Mouse (Mus musculus) small intestine, adult 2 months (tissue): ENCODE results near the gene Pon3. TPM values are rescaled to one million over a fixed set of nuclear protein-coding genes. Genes with fewer than 3 reads are reported as not detected.

ENCODE experiments used
- H3K27ac ChIP-seq: fragments of 200-500 bp; 2 replicates; pipeline ENCODE4 v1.5.1; 2012; ENCODE audit warnings: low read depth, low read length, control low read depth, inconsistent platforms; ENCODE audit not compliant: insufficient read depth
- H3K27me3 ChIP-seq: fragments of 200-500 bp; 2 replicates; pipeline ENCODE4 v1.6.1; 2012; ENCODE audit warnings: mild to moderate bottlenecking, moderate library complexity, low read length, inconsistent platforms; ENCODE audit not compliant: control insufficient read depth, insufficient read depth
- H3K36me3 ChIP-seq: fragments of 200-500 bp; 2 replicates; pipeline ENCODE4 v1.6.1; 2012; ENCODE audit warnings: mild to moderate bottlenecking, low read length, control low read depth, inconsistent platforms; ENCODE audit not compliant: control insufficient read depth, insufficient read depth
- H3K4me1 ChIP-seq: fragments of 200-500 bp; 2 replicates; pipeline ENCODE4 v1.6.1; 2012; ENCODE audit warnings: low read length, inconsistent platforms, mixed read lengths; ENCODE audit not compliant: control insufficient read depth, insufficient read depth, insufficient read length
- H3K4me3 ChIP-seq: fragments of 200-500 bp; 2 replicates; pipeline ENCODE4 v1.5.1; 2012; ENCODE audit warnings: low read depth, mild to moderate bottlenecking, control low read depth, inconsistent platforms, low read length, moderate library complexity
- CTCF ChIP-seq: fragments of 200-500 bp; IDR thresholded peaks from 2 replicates; pipeline ENCODE4 v1.5.1; 2012; ENCODE audit warnings: low read depth, mild to moderate bottlenecking, control low read depth, inconsistent platforms, low read length, moderate library complexity, mixed read lengths; ENCODE audit not compliant: insufficient replicate concordance, insufficient read length; ENCODE audit errors: extremely low read depth
- POLR2A ChIP-seq: fragments of 200-500 bp; IDR thresholded peaks from 2 replicates; pipeline ENCODE4 v1.6.1; 2012; ENCODE audit warnings: low read depth, mild to moderate bottlenecking, control low read depth, inconsistent platforms, low read length, moderate library complexity
- WGBS: fragments of 180-500 bp; shearing (Covaris S2); methylation state at CpG from one replicate; pipeline ENCODE4 v1.1.7; 2018; 5-methylcytosine and 5-hydroxymethylcytosine counted together
- polyA plus RNA-seq: library from polyadenylated mRNA; depleted of rRNA; stranded (reverse); fragments of >200 nt; gene quantifications from 2 replicates; pipeline ENCODE4 v1.2.3, GENCODE M21; 2012

The Pon3 gene
- polyA plus RNA-seq, 1 experiment, result 7.1 TPM

- WGBS, result 87% methylated on average over 16 of the region's 16 CpGs
Measured at GRCm38 (mm10) chr6:5294659-5295449, 38.8 kb upstream of the Pon3 start.

GRCm38 (mm10) chr6:5292841-5293240 lies 36.8 kb upstream of the Pon3 start:
- H3K4me3 ChIP-seq, result no peak overlapping the region
- peaks cover 11% of the 10 kb centered on the region; the same call in 1 of the 2 replicates for H3K4me1 ChIP-seq
- 73% methylated on average over 5 of the region's 5 CpGs for WGBS
- H3K36me3 ChIP-seq, result peaks cover 24% of the 10 kb centered on the region
- no peaks in the 10 kb centered on the region for H3K27me3 ChIP-seq
- TF ChIP-seq POLR2A, result no peak
- H3K27ac ChIP-seq, result no peak overlapping the region

More at GRCm38 (mm10) chr6:5294659-5295449, 38.8 kb upstream of the Pon3 start:
- H3K27ac ChIP-seq, result no peak overlapping the region
- no peak overlapping the region for H3K4me3 ChIP-seq
- TF ChIP-seq CTCF (no peak), POLR2A (no peak)
- no peaks in the 10 kb centered on the region for H3K27me3 ChIP-seq
- peaks cover 11% of the 10 kb centered on the region; the same call in 1 of the 2 replicates for H3K4me1 ChIP-seq
- H3K36me3 ChIP-seq, result peaks cover 11% of the 10 kb centered on the region

GRCm38 (mm10) chr6:5291450-5291849 lies 35.4 kb upstream of the Pon3 start:
- H3K36me3 ChIP-seq, result peaks cover 28% of the 10 kb centered on the region
- no peaks in the 10 kb centered on the region for H3K27me3 ChIP-seq
- H3K27ac ChIP-seq, result no peak overlapping the region
- TF ChIP-seq CTCF, result no peak
- TF ChIP-seq POLR2A, result no peak
- no peak overlapping the region for H3K4me3 ChIP-seq
- 76% methylated on average over 4 of the region's 4 CpGs for WGBS
- peaks cover 8% of the 10 kb centered on the region; the same call in 1 of the 2 replicates for H3K4me1 ChIP-seq

- H3K36me3 ChIP-seq, result peaks cover 30% of the 10 kb centered on the region
- 65% methylated on average over 5 of the region's 5 CpGs for WGBS
- no peak overlapping the region for H3K27ac ChIP-seq
- no peak overlapping the region for H3K4me3 ChIP-seq
- no peaks in the 10 kb centered on the region for H3K27me3 ChIP-seq
- TF ChIP-seq POLR2A, result no peak
- no peak for TF ChIP-seq CTCF
- peaks cover 2% of the 10 kb centered on the region; the same call in 1 of the 2 replicates for H3K4me1 ChIP-seq
Measured at GRCm38 (mm10) chr6:5287919-5288318, 31.8 kb upstream of the Pon3 start.

GRCm38 (mm10) chr6:5287392-5287791 lies 31.3 kb upstream of the Pon3 start:
- peaks cover 34% of the 10 kb centered on the region for H3K36me3 ChIP-seq
- no peak overlapping the region for H3K4me3 ChIP-seq
- H3K27ac ChIP-seq, result no peak overlapping the region
- TF ChIP-seq CTCF, result no peak
- no peak for TF ChIP-seq POLR2A
- H3K4me1 ChIP-seq, result peaks cover 2% of the 10 kb centered on the region; the same call in 1 of the 2 replicates
- WGBS, result 61% methylated on average over 2 of the region's 2 CpGs
- H3K27me3 ChIP-seq, result no peaks in the 10 kb centered on the region

- TF ChIP-seq CTCF (no peak), POLR2A (no peak)
- H3K27me3 ChIP-seq, result no peaks in the 10 kb centered on the region
- WGBS, result 90% methylated on average over 7 of the region's 7 CpGs
- H3K27ac ChIP-seq, result no peak overlapping the region
- peaks cover 16% of the 10 kb centered on the region for H3K36me3 ChIP-seq
- H3K4me1 ChIP-seq, result peaks cover 3% of the 10 kb centered on the region; the same call in 1 of the 2 replicates
- no peak overlapping the region for H3K4me3 ChIP-seq
Measured at GRCm38 (mm10) chr6:5282418-5282817, 26.3 kb upstream of the Pon3 start.

GRCm38 (mm10) chr6:5280576-5281305 lies 24.7 kb upstream of the Pon3 start:
- Histone ChIP-seq H3K27ac (no peak overlapping the region), H3K4me3 (no peak overlapping the region), H3K36me3 (peaks cover 32% of the 10 kb centered on the region), H3K4me1 (peaks cover 3% of the 10 kb centered on the region; the same call in 1 of the 2 replicates), H3K27me3 (no peaks in the 10 kb centered on the region)
- 62% methylated on average over 6 of the region's 6 CpGs for WGBS
- TF ChIP-seq CTCF (no peak), POLR2A (no peak)
